Mouse (Mus musculus) C2C12 (cell line): ENCODE data around the gene Vps13d. TPM values are rescaled to one million over a fixed set of nuclear protein-coding genes. Genes with fewer than 3 reads are reported as not detected.

Experiments
- H3K27me3 ChIP-seq: one replicate; pipeline ENCODE4 v1.6.1; 2011; ENCODE audit not compliant: control insufficient read depth, insufficient read depth, insufficient read length
- H3K36me3 ChIP-seq: one replicate; pipeline ENCODE4 v1.6.1; 2011; ENCODE audit not compliant: control insufficient read depth, insufficient read depth
- H3K4me3 ChIP-seq: one replicate; pipeline ENCODE4 v1.5.1; 2011; ENCODE audit warnings: mild to moderate bottlenecking, control low read depth; ENCODE audit not compliant: poor library complexity, insufficient read depth, severe bottlenecking
- H3K79me2 ChIP-seq: one replicate; pipeline ENCODE4 v1.6.1; 2011; ENCODE audit not compliant: control insufficient read depth, insufficient read depth
- H3K79me3 ChIP-seq: one replicate; pipeline ENCODE4 v1.6.1; 2011; ENCODE audit warnings: low read depth, control low read depth
- H3ac ChIP-seq: one replicate; pipeline ENCODE3; 2011; ENCODE audit warnings: low read depth; ENCODE audit not compliant: control insufficient read depth, insufficient read length
- CEBPB ChIP-seq: IDR thresholded peaks from one replicate; pipeline ENCODE4 v1.6.1; 2011; ENCODE audit warnings: low read depth, mild to moderate bottlenecking, control low read depth, moderate library complexity
- CTCF ChIP-seq: IDR thresholded peaks from one replicate; pipeline ENCODE4 v1.5.1; 2011; ENCODE audit not compliant: control insufficient read depth, insufficient read depth, insufficient read length
- FOSL1 ChIP-seq: IDR thresholded peaks from one replicate; pipeline ENCODE4 v1.8.0; 2011; ENCODE audit warnings: mild to moderate bottlenecking, low read length; ENCODE audit not compliant: poor library complexity, insufficient read depth, severe bottlenecking
- MAX ChIP-seq: IDR thresholded peaks from one replicate; pipeline ENCODE4 v1.6.1; 2011; ENCODE audit warnings: mild to moderate bottlenecking, control low read depth
- MYOD1 ChIP-seq: IDR thresholded peaks from one replicate; pipeline ENCODE4 v1.6.1; 2011; ENCODE audit warnings: low read depth; ENCODE audit not compliant: control insufficient read depth, insufficient read length
- MYOG ChIP-seq: IDR thresholded peaks from one replicate; pipeline ENCODE4 v1.6.1; 2011; ENCODE audit not compliant: control insufficient read depth, insufficient read length; ENCODE audit errors: extremely low read depth
- USF1 ChIP-seq: IDR thresholded peaks from one replicate; pipeline ENCODE4 v1.6.1; 2011; ENCODE audit warnings: low read depth, mild to moderate bottlenecking, control low read depth, moderate library complexity
- polyA plus RNA-seq: library from polyadenylated mRNA; unstranded; fragments of >200 nt; fragmentation: generic; extraction: Trizol; gene quantifications from one replicate; pipeline ENCODE4 v1.2.1, GENCODE M21; 2012; ENCODE audit warnings: missing spikeins

Vps13d gene
- polyA plus RNA-seq, 1 experiment = 6.0 TPM

DNA sequence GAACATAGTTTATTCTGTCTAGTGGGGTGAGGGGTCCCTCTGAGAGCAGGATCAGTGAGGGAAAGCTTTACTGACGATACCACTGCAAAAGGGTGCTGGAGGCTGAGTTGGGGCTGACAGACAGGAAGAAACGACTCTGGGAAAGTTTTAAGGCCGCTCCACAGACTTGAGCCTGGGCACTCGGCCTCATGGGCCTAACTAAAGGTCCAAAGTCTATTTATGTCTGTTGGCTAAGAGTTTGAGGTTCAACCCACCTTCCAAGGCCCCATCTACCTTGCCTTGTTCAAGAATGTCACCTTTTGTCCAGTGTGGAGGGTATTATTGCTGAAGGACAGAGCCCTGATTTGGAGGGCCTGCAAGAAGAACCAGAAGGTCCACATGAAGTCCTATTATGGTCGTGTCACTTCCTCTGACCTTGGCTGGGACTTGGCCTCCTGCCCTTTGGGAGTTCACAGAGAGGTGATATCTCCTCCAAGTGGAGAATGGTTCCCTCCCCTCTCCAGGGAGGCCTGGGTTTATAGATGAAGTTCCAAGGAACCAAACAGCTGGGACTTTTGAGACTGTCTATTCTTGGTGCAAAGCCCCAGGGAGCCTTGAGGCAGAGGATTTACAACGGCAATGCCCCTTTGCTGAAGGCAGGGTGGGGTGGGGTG, 246.9 kb downstream of the Vps13d start:
- H3ac ChIP-seq = no peak overlapping the region
- H3K36me3 ChIP-seq = no peaks in the 10 kb centered on the region
- H3K4me3 ChIP-seq = no peak overlapping the region
- H3K79me3 ChIP-seq = no peaks in the 10 kb centered on the region
- TF ChIP-seq CEBPB (no peak), FOSL1 (no peak), CTCF (no peak), MAX (no peak), USF1 (no peak), MYOG (no peak), MYOD1 (no peak)
- no peaks in the 10 kb centered on the region for H3K79me2 ChIP-seq
- H3K27me3 ChIP-seq = no peaks in the 10 kb centered on the region

DNA sequence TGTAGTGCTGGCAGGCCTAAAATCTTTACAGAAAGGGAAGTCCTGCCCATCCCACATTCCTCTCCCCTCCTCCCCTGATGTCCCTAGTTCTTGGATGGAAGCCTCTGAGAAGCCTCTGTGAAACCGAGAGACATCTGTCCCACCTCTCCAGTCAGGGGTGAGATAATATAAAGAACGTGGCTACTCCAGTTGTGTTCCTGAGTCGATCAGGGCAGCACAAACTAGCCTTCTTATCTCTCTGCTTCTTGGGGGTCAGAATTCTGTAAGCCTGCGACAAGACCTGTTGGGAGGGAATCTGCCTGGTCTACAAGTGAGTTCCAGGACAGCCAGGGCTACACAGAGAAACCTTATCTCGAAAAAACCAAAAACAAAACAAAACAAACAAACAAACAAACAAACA, 251.5 kb downstream of the Vps13d start:
- Histone ChIP-seq H3K4me3 (no peak overlapping the region), H3K27me3 (no peaks in the 10 kb centered on the region), H3K79me3 (no peaks in the 10 kb centered on the region), H3K36me3 (no peaks in the 10 kb centered on the region), H3ac (no peak overlapping the region), H3K79me2 (no peaks in the 10 kb centered on the region)
- TF ChIP-seq FOSL1 = no peak
- TF ChIP-seq MYOD1 = no peak
- TF ChIP-seq MYOG = no peak
- no peak for TF ChIP-seq CTCF
- TF ChIP-seq MAX = no peak
- TF ChIP-seq USF1 = no peak
- TF ChIP-seq CEBPB = no peak

DNA sequence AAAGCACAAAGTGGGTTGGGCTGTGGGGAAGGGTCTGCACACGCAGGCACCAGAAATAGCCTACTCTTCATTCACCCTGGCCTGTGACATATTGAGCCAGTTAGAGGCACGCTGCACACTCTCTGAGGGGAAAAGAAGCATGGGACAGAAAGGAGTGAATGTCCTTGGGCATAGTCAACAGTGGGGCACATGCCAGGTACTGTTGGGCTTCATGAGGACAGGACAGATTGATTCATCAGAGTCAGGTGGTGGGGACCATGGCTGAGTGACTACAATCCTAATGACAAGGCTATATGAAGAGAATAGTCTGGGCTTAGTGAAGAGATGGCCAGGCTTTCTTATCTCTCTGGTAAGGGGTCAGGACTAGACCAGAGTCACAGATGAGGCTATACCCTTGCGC, 252.4 kb downstream of the Vps13d start:
- Histone ChIP-seq H3K27me3 (no peaks in the 10 kb centered on the region), H3K79me3 (no peaks in the 10 kb centered on the region), H3ac (no peak overlapping the region), H3K79me2 (no peaks in the 10 kb centered on the region), H3K36me3 (no peaks in the 10 kb centered on the region), H3K4me3 (no peak overlapping the region)
- TF ChIP-seq MAX = no peak

DNA sequence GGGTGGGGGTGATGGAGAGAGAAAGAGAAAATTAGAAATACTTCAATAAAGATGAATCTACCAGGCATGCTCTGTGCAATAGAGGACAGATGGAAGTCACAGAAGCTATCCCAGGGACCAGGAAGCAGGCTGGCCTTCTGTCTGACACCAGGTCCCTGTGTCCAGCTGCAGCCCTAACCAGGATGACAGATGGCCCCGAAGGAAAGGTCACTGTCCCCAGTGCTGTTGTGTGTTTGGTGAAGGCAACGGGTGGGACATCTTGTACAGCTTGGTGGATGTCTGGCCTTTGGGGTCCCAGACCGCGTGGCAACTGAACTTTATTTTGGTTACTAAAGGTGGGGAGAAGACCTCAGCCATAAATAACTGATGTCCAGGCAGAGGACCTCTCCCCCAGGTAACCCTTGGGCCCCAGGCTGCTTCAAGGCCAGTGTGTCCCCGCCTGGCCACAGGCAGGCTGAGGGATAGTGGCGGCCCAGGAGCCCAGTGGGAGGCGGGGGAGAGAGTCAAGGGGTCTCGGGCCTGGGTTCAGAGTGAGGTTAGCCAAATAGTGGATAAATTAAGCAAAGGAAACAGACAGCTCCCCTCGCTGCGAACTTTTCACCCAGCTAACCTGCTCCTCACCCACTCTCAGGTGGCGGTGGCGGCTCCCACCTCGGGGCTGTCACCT, 253.9 kb downstream of the Vps13d start:
- TF ChIP-seq USF1 = no peak
- TF ChIP-seq MYOD1 = no peak
- no peak for TF ChIP-seq CEBPB
- TF ChIP-seq FOSL1 = no peak
- TF ChIP-seq MYOG = no peak
- no peak for TF ChIP-seq CTCF
- TF ChIP-seq MAX = no peak
- no peak overlapping the region for H3K4me3 ChIP-seq
- no peaks in the 10 kb centered on the region for H3K27me3 ChIP-seq
- H3K79me2 ChIP-seq = no peaks in the 10 kb centered on the region
- no peaks in the 10 kb centered on the region for H3K36me3 ChIP-seq
- no peak overlapping the region for H3ac ChIP-seq
- no peaks in the 10 kb centered on the region for H3K79me3 ChIP-seq

DNA sequence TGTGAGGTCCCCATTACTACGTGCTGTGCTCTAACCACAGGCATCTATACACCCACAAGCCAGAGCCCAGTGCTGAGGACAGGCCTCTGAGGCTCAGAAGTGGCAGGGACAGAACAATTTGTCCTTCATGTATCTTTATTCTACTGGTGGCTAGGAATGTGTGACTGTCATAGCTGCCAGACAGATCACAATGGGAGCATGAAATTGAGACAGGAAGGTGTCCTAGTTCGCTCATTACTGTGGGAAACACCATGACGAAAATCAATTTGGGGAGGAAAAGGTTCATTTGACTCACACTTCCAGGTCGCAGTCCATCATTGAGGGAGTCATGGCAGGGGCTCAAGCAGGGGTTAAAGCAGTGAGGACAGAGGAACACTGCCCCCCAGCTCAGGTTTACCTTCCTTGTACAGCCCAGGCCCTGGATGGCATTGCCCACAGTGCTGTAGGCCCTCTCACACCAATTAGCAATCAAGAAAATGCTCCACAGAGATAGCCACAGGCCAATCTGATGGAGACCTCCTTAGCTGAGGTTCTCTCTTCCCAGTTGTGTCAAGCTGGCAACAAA, 254.9 kb downstream of the Vps13d start:
- Histone ChIP-seq H3ac (no peak overlapping the region), H3K79me3 (no peaks in the 10 kb centered on the region), H3K79me2 (no peaks in the 10 kb centered on the region), H3K36me3 (no peaks in the 10 kb centered on the region), H3K4me3 (no peak overlapping the region), H3K27me3 (no peaks in the 10 kb centered on the region)
- TF ChIP-seq MYOD1 (no peak), MAX (no peak), MYOG (no peak), CTCF (no peak)

DNA sequence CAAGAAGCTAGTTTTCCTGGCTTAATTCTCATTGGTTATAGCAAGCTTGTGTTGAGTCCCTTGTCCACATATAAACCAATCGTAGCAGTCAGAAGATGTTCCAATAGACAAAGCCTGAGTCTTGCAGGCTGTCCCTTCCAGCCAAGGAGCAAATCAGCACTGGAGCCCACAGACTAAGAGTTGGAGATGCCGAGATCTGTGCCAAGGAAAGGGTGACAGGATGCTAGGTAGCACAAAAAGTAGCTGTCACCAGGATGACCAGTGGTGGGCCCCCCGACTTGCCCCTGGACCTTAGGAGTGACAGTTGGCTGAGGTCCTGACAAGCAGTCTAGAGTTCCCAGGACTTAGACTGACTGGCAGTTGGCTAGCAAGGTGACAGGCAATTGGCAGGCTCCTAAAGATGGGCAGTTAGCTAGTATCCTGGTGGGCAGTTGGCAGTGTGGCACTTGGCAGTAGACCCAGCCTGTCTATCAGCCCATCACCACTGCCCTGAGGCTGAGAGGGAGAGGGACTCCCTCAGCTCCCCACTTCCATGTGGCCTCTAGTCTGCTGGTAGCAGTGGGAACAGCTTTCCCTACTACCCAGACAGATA, 258.1 kb downstream of the Vps13d start:
- H3K36me3 ChIP-seq = no peaks in the 10 kb centered on the region
- no peak for TF ChIP-seq CEBPB
- no peak for TF ChIP-seq MYOG
- no peak for TF ChIP-seq USF1
- TF ChIP-seq MYOD1 = no peak
- TF ChIP-seq MAX = no peak
- no peak for TF ChIP-seq CTCF
- TF ChIP-seq FOSL1 = no peak
- no peaks in the 10 kb centered on the region for H3K79me3 ChIP-seq

More for the DNA sequence above, 258.1 kb downstream of the Vps13d start:
- Histone ChIP-seq H3K4me3 (no peak overlapping the region), H3K79me2 (no peaks in the 10 kb centered on the region), H3ac (no peak overlapping the region), H3K27me3 (no peaks in the 10 kb centered on the region)
